Comparison of ENCODE assay signal across 25 mouse cellular contexts in the genomic region with DNA sequence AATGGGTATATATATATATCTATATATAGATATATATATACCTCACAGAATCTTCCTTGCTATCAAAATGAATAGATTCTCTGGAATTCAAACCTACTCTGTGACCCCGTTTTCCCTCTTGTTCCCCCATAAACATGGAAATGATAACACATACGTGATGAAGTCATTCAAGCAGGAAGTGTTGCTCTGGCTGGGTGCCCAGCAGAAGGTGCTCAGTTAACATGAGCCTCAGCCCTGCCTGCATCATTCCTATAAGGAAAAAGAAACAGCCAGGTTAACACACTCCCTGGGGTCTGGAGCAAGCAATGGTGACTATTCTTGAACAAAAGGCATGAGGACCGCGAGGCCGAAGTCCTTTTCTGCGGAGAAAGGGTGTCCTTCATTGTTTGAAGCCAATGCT. TPM values are rescaled to one million over a fixed set of nuclear protein-coding genes. Genes with fewer than 3 reads are reported as not detected.
A peak's percentile ranks its signal among the peaks of the same experiment; 100 is the strongest.
DNase-seq lines count a peak whose midpoint lies in the region; ATAC-seq and TF ChIP-seq lines count a peak whose summit lies in the region.
"Had no signal": no experiment of that assay in that cellular context is flagged by ENCODE, and none has a peak within 500 bp of the region (broad histone marks: within the 10 kb centered on the region; RNA-seq: fewer than 3 reads in every experiment).

No protein-coding gene starts in this region.

- no peak for TF ChIP-seq POLR2A in heart, adult 2 months (IDR thresholded peaks at IDR 0.05; ENCODE audit: insufficient read depth, low read depth, low read length)

- no peaks in the 10 kb centered on the region for H3K79me2 ChIP-seq in heart, adult 2 months (replicated peaks; ENCODE audit: control insufficient read depth, insufficient read depth, low read length)

- no peak overlapping the region for H3K4me2 ChIP-seq in kidney, embryonic 16.5 days (replicated peaks; ENCODE audit: low read depth, low read length)
- no peak overlapping the region for H3K4me2 ChIP-seq in forebrain, postnatal 0 days (ENCODE audit: low read depth)
- H3K4me2 ChIP-seq: heart, embryonic 15.5 days; limb, embryonic 15.5 days; midbrain, embryonic 15.5 days; neural tube, embryonic 12.5 days had no signal

- no peak for TF ChIP-seq CTCF in heart, adult 2 months (IDR thresholded peaks at IDR 0.05)
- TF ChIP-seq CTCF in forebrain, postnatal 0 days (IDR thresholded peaks at IDR 0.05; ENCODE audit: low read depth): no peak

- DNase-seq in heart, adult 2 months: peak; percentile 30 to 32
- DNase-seq in heart, embryonic 10.5 days (ENCODE audit: low spot score): no peak
- DNase-seq in kidney, postnatal 14 days: peak; percentile 27
- DNase-seq in large intestine, adult 2 months (ENCODE audit: low read depth, low spot score): peak; percentile 36
- DNase-seq in lung, postnatal 14 days: peak; percentile 47
- no peak for DNase-seq in forebrain, postnatal 0 days
- no peak for DNase-seq in spleen, adult 12 weeks (ENCODE audit: low spot score)
- DNase-seq: adrenal gland, postnatal 25 days; cerebellum, adult 8-10 months; cerebellum, postnatal 36 days; kidney, adult 18-20 months; left cerebral cortex, postnatal 4 days; right cerebral cortex, postnatal 14 days; thymus, adult 2 months; thymus, postnatal 4 days had no signal

- H3K9ac ChIP-seq in heart, adult 2 months (ENCODE audit: low read depth, low read length): no peak overlapping the region
- no peak overlapping the region for H3K9ac ChIP-seq in kidney, embryonic 16.5 days (replicated peaks; ENCODE audit: low read length)
- H3K9ac ChIP-seq in forebrain, postnatal 0 days: no peak overlapping the region
- H3K9ac ChIP-seq: heart, embryonic 15.5 days; limb, embryonic 15.5 days; liver, embryonic 14.5 days; midbrain, embryonic 15.5 days; neural tube, embryonic 12.5 days had no signal

- no peaks in the 10 kb centered on the region for H3K9me3 ChIP-seq in heart, embryonic 10.5 days
- no peaks in the 10 kb centered on the region for H3K9me3 ChIP-seq in kidney, embryonic 16.5 days (ENCODE audit: low read length)
- H3K9me3 ChIP-seq in forebrain, postnatal 0 days (ENCODE audit: low read length): no peaks in the 10 kb centered on the region
- H3K9me3 ChIP-seq: heart, embryonic 15.5 days; hindbrain, embryonic 10.5 days; limb, embryonic 15.5 days; midbrain, embryonic 15.5 days; neural tube, embryonic 12.5 days had no signal

- no peak for TF ChIP-seq EP300 in heart, adult 2 months (IDR thresholded peaks at IDR 0.05; ENCODE audit: insufficient read depth, low read depth, low read length)

- ATAC-seq in kidney, embryonic 16.5 days (ENCODE audit: low FRiP score, low TSS enrichment): no peak
- ATAC-seq in forebrain, postnatal 0 days: no peak
- ATAC-seq: forebrain, embryonic 16.5 days; hindbrain, postnatal 0 days; midbrain, embryonic 15.5 days had no signal

- intact Hi-C loops in heart, adult 2 months (cut with DNase I): loop anchor here (5.0 kb wide), 1 partner anchor 49 kb away; no protein-coding TSS in a partner anchor

- H3K27me3 ChIP-seq in heart, adult 2 months (ENCODE audit: control insufficient read depth, insufficient read depth, low read length): no peaks in the 10 kb centered on the region
- H3K27me3 ChIP-seq in heart, embryonic 10.5 days (ENCODE audit: insufficient read depth, poor library complexity, severe bottlenecking): no peaks in the 10 kb centered on the region
- H3K27me3 ChIP-seq in kidney, embryonic 16.5 days (ENCODE audit: insufficient read depth, low read length): no peaks in the 10 kb centered on the region
- H3K27me3 ChIP-seq in forebrain, postnatal 0 days (ENCODE audit: insufficient read depth, low read length): no peaks in the 10 kb centered on the region; the same call in 1 of the 2 replicates
- H3K27me3 ChIP-seq: heart, embryonic 15.5 days; limb, embryonic 15.5 days; midbrain, embryonic 15.5 days; neural tube, embryonic 12.5 days had no signal

- no peak overlapping the region for H3K4me3 ChIP-seq in heart, adult 2 months
- H3K4me3 ChIP-seq in heart, embryonic 10.5 days: no peak overlapping the region
- no peak overlapping the region for H3K4me3 ChIP-seq in kidney, embryonic 16.5 days (ENCODE audit: low read length)
- no peak overlapping the region for H3K4me3 ChIP-seq in forebrain, postnatal 0 days (ENCODE audit: low read depth, low read length)
- H3K4me3 ChIP-seq: heart, embryonic 15.5 days; hindbrain, embryonic 10.5 days; left cerebral cortex, adult 2 months; limb, embryonic 15.5 days; midbrain, embryonic 15.5 days; neural tube, embryonic 12.5 days had no signal

- 51% methylated on average over 6 of the region's 6 CpGs for WGBS in heart, adult 2 months
- WGBS in heart, embryonic 10.5 days: 74% methylated on average over 6 of the region's 6 CpGs
- WGBS in kidney, embryonic 16.5 days: 69% methylated on average over 6 of the region's 6 CpGs
- 24% methylated on average over 6 of the region's 6 CpGs for WGBS in large intestine, adult 2 months
- WGBS in forebrain, postnatal 0 days: 87% methylated on average over 6 of the region's 6 CpGs

- H3K27ac ChIP-seq in heart, adult 2 months: peak overlapping the region; percentile 51
- no peak overlapping the region for H3K27ac ChIP-seq in heart, embryonic 10.5 days
- no peak overlapping the region for H3K27ac ChIP-seq in kidney, embryonic 16.5 days (ENCODE audit: low read length)
- no peak overlapping the region for H3K27ac ChIP-seq in forebrain, postnatal 0 days (ENCODE audit: low read depth, low read length)
- H3K27ac ChIP-seq: heart, embryonic 15.5 days; hindbrain, embryonic 10.5 days; hindbrain, postnatal 0 days; left cerebral cortex, adult 2 months; limb, embryonic 15.5 days; liver, embryonic 14.5 days; midbrain, embryonic 15.5 days; neural tube, embryonic 12.5 days had no signal

- H3K4me1 ChIP-seq in heart, adult 2 months (ENCODE audit: control insufficient read depth, insufficient read depth, low read length): peaks cover 5% of the 10 kb centered on the region
- H3K4me1 ChIP-seq in heart, embryonic 10.5 days: no peaks in the 10 kb centered on the region
- 0 out of 2 replicates have a peak, but pooled peaks cover 9% of the 10 kb centered on the region for H3K4me1 ChIP-seq in kidney, embryonic 16.5 days (ENCODE audit: insufficient read depth, low read length)
- no peaks in the 10 kb centered on the region for H3K4me1 ChIP-seq in forebrain, postnatal 0 days (ENCODE audit: insufficient read depth)
- H3K4me1 ChIP-seq: hindbrain, embryonic 10.5 days; neural tube, embryonic 12.5 days had no signal

- H3K36me3 ChIP-seq in heart, adult 2 months (ENCODE audit: control insufficient read depth, insufficient read depth, low read length): no peaks in the 10 kb centered on the region
- no peaks in the 10 kb centered on the region for H3K36me3 ChIP-seq in heart, embryonic 10.5 days
- no peaks in the 10 kb centered on the region for H3K36me3 ChIP-seq in kidney, embryonic 16.5 days (ENCODE audit: insufficient read depth, low read length)
- H3K36me3 ChIP-seq in forebrain, postnatal 0 days (ENCODE audit: insufficient read depth): no peaks in the 10 kb centered on the region
- H3K36me3 ChIP-seq: heart, embryonic 15.5 days; hindbrain, embryonic 10.5 days; limb, embryonic 15.5 days; midbrain, embryonic 15.5 days; neural tube, embryonic 12.5 days had no signal

RNA-seq across cellular contexts. Expression of gene Gclc, which starts 54.1 kb away (rescaled TPM):
- total RNA-seq in heart, adult 2 months (2021): 10 to 100 TPM; 10.6 to 12.0 TPM
- polyA plus RNA-seq in heart, adult 2 months (2012; rRNA removed): 6.6 and 9.3 TPM in 2 replicates
- 12.2 and 15.4 TPM in 2 replicates for polyA plus RNA-seq in heart, embryonic 10.5 days (2016; fragmentation: Nextera tagmentation; extraction: Ambion mirVana)
- polyA plus RNA-seq in kidney, embryonic 16.5 days (2015; fragmentation: Nextera tagmentation; extraction: Ambion mirVana): 24.0 and 26.8 TPM in 2 replicates
- 10.5 and 17.0 TPM in 2 replicates for polyA plus RNA-seq in large intestine, adult 2 months (2012; rRNA removed)
- 25.8 and 28.4 TPM in 2 replicates for total RNA-seq in forebrain, postnatal 0 days (2014; rRNA removed)
- polyA plus RNA-seq in forebrain, postnatal 0 days (2015; fragmentation: Nextera tagmentation; extraction: Ambion mirVana): 12.4 and 14.4 TPM in 2 replicates

Comparison
In these comparisons a context has a peak if more than half of its experiments do, and no peak if none do; other contexts are left out.
1. DNase-seq: peak in heart, adult 2 months (2 of 2), kidney, postnatal 14 days (single experiment), large intestine, adult 2 months (single experiment) and lung, postnatal 14 days (single experiment); none in heart, embryonic 10.5 days (single experiment), forebrain, postnatal 0 days (single experiment) and spleen, adult 12 weeks (single experiment).